Mouse (Mus musculus) hindbrain, embryonic 10.5 days (tissue): ENCODE data around the gene Olfr686. TPM values are rescaled to one million over a fixed set of nuclear protein-coding genes. Genes with fewer than 3 reads are reported as not detected.

ENCODE experiments used
- polyA plus RNA-seq: library from polyadenylated mRNA; unstranded; fragments of >200 nt; fragmentation: Nextera tagmentation; extraction: Ambion mirVana; gene quantifications from 2 replicates; pipeline ENCODE4 v1.2.1, GENCODE M21; 2016

Olfr686 gene
- polyA plus RNA-seq, 1 experiment from 2014 or later, result not detected

Other genes starting within 250 kb of the Olfr686 start
- not detected in 2 replicates for gene Olfr670, start 244.9 kb downstream of the Olfr686 start, polyA plus RNA-seq
- not detected in 2 replicates for gene Olfr671, start 228.4 kb downstream of the Olfr686 start, polyA plus RNA-seq
- not detected in 2 replicates for gene Olfr672, start 205.5 kb downstream of the Olfr686 start, polyA plus RNA-seq
- gene Olfr675, start 179.0 kb downstream of the Olfr686 start, polyA plus RNA-seq, result not detected in 2 replicates
- gene Olfr676, start 174.8 kb downstream of the Olfr686 start, polyA plus RNA-seq, result not detected in 2 replicates
- gene Olfr677, start 156.1 kb downstream of the Olfr686 start, polyA plus RNA-seq, result not detected in 2 replicates
- not detected in 2 replicates for gene Olfr678, start 143.0 kb downstream of the Olfr686 start, polyA plus RNA-seq
- gene Olfr679, start 126.3 kb downstream of the Olfr686 start, polyA plus RNA-seq, result not detected in 2 replicates
- gene Olfr680-ps1, start 114.7 kb downstream of the Olfr686 start, polyA plus RNA-seq, result not detected in 2 replicates
- not detected in 2 replicates for gene Olfr681, start 90.6 kb downstream of the Olfr686 start, polyA plus RNA-seq
- not detected in 2 replicates for gene Olfr683, start 60.5 kb downstream of the Olfr686 start, polyA plus RNA-seq
- not detected in 2 replicates for gene Olfr684, start 43.8 kb downstream of the Olfr686 start, polyA plus RNA-seq
- not detected in 2 replicates for gene Olfr685, start 21.5 kb downstream of the Olfr686 start, polyA plus RNA-seq
- not detected in 2 replicates for gene Olfr688, start 80.6 kb upstream of the Olfr686 start, polyA plus RNA-seq
- gene Olfr689, start 103.7 kb upstream of the Olfr686 start, polyA plus RNA-seq, result not detected in 2 replicates
- gene Olfr690, start 126.6 kb upstream of the Olfr686 start, polyA plus RNA-seq, result not detected in 2 replicates
- gene Olfr691, start 134.8 kb upstream of the Olfr686 start, polyA plus RNA-seq, result not detected in 2 replicates
- gene Olfr692, start 160.7 kb upstream of the Olfr686 start, polyA plus RNA-seq, result not detected in 2 replicates
- not detected in 2 replicates for gene Gm5901, start 167.6 kb upstream of the Olfr686 start, polyA plus RNA-seq
- 39.9 and 41.6 TPM in 2 replicates for gene Fam160a2, start 192.6 kb upstream of the Olfr686 start, polyA plus RNA-seq
- gene Cnga4, start 197.1 kb upstream of the Olfr686 start, polyA plus RNA-seq, result 0.13 TPM in 1 of 2 replicates, not detected in the other
- gene Cckbr, start 218.2 kb upstream of the Olfr686 start, polyA plus RNA-seq, result 0.49 and 0.60 TPM in 2 replicates